Mouse (Mus musculus): ENCODE measurements around the gene Rpl27a.

The Rpl27a gene

DNA sequence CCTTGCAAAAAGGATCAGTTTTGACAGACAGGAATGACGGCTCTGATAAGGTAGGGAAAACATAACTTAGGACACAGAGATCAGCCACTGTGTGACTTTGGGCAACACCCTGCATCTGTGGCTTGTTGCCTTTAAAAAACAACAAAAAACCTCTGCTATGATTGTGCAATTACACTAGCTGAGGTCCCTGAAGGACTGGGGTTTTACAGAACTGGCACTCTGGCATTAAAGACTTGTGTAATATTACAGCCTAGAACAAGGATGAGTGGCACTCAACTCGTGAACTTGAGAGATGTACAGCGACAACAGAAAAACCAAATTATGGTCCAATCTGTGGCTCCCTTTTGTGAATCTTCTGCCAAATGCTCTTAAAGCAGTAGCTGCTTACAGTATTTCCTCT is 5.8 kb downstream of the Rpl27a start:
- no peak for DNase-seq (ENCODE audit: extremely low spot score, low read depth, low spot score)

DNA sequence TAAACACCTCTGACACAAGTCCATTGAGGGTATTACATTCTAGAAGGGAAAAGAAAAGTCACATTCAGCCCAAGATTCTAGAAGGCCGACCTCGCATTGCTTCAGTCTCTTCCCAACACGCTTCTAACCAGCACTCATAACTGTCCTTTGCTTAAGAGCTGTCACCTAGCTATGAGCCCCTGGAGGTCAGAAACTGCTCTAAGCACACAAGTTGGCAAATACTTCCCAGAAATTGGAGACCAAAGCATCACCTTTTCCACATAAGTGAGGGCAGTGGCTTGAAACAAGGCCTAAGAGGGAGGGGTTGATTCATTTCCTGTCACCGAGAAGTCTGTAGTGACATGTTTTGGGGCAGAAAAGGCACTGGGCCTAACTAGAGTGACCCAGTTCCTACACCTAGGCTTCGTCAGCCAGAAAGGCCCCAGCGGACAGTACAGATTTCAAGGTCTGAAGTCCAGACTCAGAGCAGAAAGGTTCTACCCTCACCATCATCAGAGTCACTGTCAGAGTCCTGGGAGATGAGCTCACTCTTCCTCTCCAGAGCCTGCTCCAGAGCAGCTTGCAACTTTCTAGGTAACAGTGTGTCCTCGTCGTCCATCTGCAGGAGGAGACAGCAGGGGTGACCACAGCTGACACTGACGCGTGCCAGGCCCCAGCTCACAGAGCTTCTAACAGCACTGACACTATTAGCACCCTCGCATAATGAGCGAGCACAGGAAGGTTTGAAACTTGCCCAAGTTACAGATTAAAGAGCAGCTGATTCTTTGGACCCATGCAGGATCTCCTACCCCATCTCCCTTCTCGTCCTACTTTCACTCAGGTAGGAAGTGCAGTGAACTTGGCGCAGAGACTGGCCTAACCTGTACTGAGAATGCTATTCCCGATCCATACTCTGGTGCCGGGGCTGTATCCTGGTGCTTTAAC is 7.1 kb downstream of the Rpl27a start:
- no peak for DNase-seq (ENCODE audit: extremely low spot score, low read depth, low spot score)

DNA sequence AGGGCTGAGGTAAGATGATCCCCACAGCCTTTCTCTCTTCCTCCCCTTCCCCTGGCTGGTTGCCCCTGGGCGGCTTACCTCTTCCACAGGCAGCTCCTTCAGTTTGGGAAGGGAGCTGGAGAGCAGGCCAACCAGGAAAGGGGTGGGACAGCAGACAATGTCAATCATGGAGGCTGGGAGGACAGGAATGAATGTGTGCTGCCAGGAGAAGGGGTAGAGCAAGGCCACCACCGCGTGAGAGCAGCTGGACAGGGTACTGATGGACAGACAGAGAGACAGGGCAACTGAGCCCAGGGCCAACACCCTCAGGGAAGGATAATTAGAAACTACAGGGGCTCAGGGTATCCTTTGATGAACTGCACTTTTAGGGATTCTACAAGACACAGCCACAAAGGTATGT is 8.6 kb downstream of the Rpl27a start:
- DNase-seq (ENCODE audit: extremely low spot score, low read depth, low spot score), result no peak

DNA sequence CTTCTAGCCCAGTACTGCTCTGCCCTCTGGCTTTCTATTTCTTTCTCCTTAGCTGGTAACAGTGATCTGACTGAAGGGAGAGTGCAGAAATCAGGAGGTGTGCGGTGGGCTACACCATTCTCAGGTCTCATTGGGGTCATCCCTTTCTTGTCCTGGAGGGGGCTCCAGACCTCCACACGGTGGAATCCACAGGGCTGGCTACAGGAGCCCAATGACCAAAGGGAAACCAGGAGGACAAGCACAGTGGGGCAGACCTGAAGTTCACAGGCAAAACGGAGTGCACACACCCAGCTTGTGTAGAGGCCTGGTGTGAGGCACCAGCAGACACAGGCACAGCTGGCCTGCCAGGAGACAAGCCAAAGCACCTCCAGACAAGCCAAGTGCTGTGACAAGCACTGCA is 9.4 kb downstream of the Rpl27a start:
- DNase-seq (ENCODE audit: extremely low spot score, low read depth, low spot score), result no peak

DNA sequence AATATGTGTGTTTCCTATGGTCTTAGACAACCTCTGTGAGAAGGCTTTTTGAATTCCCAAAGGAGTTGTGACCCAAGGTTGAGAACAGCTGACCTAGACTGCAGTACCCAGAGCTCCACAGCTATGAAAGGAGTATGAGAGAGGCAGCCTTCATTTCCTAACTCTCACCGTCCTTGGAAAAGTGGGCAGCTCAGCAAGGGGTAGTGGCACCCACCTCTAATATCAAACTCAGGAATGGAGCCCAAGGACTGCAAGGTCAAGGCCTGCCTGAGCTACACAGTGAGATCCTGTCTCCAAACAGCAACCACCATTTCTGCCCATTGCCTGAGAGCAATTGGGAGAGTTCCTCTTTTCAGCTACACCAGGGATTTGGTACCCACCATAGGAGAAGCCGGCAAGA is 10.8 kb downstream of the Rpl27a start:
- no peak for DNase-seq (ENCODE audit: extremely low spot score, low read depth, low spot score)

DNA sequence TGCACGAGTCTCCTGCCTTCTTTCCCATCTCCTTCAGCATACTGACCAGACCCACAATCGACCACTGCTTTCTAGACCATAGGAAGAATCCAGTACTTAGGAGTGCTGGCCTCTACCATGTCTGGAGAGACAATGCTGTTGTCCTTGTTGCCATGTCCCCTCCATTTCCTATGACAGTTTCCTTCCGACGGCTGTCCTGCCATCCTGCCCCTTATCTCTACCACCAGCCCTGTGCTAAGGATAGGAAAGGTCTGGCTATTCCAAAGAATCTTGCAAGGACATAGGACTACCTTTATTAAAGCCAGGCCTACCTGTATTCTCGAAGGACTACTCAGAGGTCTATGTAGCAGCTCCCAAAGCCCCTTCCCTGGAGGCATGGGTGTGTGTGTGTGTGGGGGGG is 12.6 kb downstream of the Rpl27a start:
- DNase-seq (ENCODE audit: extremely low spot score, low read depth, low spot score), result no peak

DNA sequence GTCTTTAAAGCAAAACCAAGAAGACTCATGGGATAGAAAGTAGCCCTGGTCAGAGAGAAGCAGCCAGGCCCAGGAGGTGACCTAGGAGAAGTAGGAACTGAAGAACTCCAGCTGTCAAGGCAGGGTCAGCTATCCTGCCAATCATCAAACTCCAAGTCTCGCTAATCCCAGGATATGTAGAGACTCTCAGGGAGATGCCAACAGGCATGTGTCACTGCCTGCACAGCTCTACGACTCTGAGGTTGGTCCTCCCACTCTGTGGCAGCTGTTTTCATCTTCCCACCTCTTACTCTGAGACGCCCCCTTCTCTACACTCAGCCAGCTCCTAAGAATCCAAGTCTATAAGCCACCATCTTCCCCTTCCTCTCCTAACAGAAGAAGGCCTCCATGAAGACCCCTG is 13.7 kb downstream of the Rpl27a start:
- no peak for DNase-seq (ENCODE audit: extremely low spot score, low read depth, low spot score)

DNA sequence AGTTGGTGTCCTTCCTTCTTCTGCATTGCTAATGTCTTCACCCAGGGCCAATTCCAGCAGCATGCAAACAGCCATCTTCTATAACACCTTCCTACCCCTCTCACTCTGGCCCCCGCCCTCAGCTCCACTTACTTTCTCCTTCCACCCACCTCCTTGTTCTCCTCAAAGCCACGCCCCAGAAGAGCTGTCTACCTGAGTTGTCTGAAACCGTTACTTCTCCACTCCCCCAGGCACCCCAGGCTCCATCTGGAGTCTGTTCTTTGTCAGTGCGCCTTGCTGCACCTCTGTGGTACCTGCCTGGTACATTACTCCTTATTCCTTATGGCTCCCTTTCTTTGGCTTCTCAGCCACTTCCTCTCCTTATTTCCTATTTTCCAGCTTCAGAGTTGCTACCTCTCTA is 14.2 kb downstream of the Rpl27a start:
- no peak for DNase-seq (ENCODE audit: extremely low spot score, low read depth, low spot score)

DNA sequence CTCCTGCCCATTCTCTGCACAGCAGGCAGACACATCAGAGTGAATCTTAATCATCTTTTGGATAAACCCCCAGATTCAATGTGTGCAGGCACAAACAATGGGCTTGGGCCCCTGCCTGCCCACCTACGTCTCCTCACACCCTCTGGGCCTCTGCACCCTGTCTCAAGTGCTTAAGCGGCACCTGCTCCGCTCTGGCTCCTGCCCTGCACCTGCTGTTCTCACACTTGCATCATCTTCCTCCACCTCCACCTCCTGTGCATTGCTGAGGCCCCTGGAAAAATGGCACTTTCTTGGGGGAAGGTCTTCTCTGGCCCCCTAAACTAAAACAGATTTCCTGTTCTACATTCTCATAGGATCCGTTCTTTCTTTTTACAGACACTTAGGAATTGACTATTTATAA is 14.9 kb downstream of the Rpl27a start:
- no peak for DNase-seq (ENCODE audit: extremely low spot score, low read depth, low spot score)

DNA sequence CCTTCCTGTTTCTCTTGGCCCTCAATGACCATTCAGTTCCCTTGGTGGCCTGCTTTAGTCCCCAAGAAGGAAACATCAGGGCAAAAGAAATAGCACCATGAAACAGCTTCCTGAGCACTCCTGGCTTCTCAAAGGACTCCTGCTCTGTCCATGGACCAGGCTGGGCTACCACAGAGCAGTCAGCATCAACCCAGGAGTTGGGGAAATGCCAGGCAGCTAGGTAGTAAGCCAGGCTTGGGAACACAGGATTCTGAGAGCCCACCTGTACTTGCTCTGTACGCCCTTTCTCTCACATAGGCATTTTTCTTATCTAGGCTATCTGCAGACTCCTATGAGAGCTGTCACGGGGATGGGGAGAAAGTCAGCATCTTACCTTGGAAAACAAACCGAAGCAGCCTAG is 16.0 kb downstream of the Rpl27a start:
- DNase-seq (ENCODE audit: extremely low spot score, low read depth, low spot score), result no peak

DNA sequence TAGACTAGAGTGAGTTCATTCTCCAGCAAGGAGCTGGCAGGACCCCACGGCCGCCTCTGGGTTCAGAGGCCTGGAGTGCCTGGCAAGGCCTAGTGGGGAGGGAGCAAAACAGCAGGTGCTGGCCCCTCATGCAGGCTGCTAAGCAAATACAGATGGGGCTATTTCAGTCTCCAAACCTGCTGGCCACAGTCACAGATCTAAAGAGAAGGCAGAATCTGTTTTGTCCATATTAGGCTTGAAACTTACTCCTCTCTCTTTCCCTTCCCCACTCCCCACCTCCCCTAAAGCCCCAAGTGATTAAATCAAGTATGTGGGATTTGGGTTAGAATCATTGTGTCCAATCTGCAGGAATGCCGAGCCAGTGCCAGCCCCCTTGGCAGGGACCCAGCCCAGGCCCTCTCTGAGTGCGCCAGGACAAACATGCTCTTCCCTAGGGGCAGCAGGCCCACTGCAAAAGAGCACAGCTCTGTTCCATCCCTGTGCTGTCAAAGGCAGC is 17.6 kb downstream of the Rpl27a start:
- DNase-seq (ENCODE audit: extremely low spot score, low read depth, low spot score), result no peak

DNA sequence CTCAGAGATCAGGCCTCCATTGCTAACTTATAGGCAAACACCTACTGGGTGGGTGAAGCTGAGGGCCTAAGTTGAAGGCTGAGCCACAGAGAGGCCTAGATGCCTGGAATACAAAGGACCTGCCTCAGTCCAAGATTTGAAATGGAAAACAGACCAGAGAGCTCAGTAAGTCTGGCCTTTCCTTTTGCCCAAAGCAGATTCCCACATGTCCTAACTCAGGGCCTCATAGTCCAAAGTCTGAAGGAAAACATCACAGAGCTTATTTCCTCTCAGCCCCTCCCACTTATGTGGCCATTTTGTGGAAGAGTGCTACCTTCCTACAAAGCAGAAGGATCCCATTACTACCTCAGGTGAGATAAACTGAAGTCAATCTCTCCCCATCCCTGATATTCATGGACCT is 22.0 kb downstream of the Rpl27a start:
- DNase-seq (ENCODE audit: extremely low spot score, low read depth, low spot score), result no peak

DNA sequence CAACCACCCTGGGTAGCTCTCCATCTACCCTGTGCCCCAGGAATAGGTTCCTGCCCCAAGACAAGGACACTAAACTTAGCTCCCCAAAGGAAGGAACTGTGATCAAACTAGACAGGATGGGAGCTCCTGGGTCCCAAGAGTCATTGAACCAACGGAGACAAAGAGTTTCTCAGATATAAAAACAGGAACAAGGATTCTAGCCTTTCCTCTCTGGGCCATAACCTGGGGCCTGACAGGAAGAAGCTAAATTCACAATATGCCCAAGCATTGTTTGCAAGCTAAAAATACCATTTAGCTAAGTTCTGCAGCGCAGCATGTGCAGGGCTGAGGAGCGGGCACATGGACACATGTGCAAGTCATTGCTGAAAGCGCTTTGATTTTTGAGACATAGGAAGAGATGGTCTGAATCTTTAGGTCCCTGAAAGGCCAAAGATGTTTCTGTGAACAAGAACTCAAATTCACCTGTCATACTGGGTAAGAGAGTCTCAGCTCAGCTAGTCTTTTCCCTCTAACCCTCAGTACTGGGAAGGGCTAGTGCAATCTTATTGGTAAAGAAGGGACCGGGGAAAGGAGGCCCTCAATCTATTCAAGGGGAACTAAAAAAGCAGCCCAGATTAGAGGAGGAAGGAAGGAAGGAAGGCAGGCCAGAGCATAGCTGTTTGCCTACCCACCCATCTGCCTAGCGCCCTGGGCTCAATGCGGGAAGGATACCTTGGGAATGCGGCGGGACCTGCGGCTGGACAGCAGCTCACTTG is 22.8 kb downstream of the Rpl27a start:
- no peak for DNase-seq (ENCODE audit: extremely low spot score, low read depth, low spot score)

DNA sequence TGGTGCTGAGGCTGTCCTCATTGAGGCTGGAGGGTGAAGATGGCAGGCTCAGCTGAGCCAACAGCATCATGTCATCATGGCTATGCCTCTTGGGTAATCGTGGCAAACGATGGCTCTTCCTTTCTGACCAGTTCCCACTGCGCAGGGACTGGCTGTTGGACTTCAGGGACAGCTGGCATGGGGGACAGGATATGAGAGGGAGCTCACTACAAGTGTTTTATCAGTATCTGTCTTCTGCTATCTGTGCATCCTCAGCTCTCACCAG is 23.3 kb downstream of the Rpl27a start:
- no peak for DNase-seq (ENCODE audit: extremely low spot score, low read depth, low spot score)

DNA sequence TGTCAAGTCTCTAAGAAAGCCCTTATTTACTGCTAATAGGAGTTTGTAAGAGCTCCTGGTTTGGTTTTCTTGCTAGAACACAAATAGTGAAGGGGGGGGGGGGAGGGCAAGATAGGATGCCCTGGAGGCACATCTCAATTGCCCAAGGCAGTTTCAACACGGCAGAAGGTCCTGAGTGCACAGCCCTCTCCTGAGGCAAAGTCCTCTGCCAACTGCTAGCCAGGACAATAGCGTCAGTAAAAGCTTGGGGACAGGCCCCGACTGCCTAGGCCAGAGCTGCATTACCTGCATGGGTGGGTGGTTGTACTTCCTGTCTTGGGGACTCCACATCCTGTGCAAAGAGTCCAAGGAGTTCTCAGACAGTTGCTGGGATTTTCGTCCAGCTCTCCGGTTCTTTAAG is 25.8 kb downstream of the Rpl27a start:
- no peak for DNase-seq (ENCODE audit: extremely low spot score, low read depth, low spot score)

DNA sequence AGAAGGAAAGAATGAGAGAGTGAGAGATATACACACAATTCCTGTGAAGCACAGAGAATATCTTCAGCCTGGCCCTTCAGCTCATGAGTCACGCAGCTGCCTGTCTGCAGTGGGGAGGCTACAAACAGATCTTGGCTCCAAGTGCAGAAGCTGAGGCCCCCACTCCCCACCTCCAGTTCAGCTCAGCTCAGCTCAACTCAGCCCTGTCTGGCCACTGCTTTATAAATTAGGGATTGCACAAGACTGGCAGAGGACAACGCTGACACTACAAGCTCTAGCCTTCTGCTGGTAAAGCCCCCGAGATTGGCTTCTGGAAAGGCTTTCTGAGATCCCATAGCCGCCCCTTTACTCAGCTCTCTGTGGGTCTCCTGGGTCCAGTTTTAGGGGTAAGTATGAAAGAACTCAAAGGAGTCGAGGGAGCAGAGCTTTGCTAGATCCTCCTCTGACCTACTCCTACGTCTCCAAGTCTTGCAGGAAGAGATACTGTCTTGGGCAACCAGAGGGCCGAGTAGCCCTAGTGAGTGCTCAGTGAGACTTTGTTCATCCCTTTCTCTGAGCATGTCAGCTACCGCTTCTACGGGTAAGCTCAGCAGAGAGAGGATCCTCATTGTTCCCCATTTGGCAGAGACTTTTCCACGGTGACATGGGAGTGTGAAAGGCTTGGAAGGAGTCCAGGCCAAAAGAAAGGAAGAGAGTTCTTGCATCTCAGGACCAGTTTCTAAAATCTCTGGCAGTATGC is 26.5 kb downstream of the Rpl27a start:
- DNase-seq (ENCODE audit: extremely low spot score, low read depth, low spot score), result no peak

DNA sequence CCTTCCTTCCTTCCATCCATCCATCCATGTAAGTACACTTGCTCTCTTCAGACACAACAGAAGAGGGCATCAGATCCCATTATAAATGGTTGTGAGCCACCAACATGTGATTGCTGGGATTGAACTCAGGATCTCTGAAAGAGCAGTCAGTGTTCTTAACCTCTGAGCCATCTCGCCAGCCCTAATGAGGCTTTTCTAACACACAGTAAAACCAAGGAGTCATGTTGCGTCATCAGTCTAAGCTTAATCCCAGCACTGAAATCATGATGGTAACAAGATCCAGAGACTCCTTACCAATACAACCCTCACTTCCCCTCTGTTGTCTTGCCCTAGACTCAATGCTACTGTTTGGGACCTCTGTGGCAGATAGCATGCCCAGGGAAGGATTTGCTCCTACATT is 27.2 kb downstream of the Rpl27a start:
- DNase-seq (ENCODE audit: extremely low spot score, low read depth, low spot score), result no peak

DNA sequence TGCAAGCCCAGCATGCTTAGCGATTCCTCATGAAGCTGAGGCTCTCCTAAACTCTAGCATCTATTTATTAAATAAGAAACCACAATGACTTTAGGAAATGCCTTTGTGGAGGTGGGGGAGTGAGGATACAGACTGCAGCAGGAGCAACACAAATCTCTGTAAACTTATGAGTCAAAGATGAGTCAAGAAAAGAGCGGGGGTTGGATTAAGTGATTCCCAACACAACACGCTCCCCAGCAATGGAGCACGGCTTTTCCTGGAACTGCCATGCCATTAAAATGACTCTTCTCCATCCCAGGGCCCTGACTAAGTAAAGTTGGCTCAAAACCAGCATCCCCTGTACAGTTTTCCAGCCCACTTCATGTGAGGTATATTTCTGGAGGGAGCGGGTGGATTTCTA is 27.8 kb downstream of the Rpl27a start:
- DNase-seq (ENCODE audit: extremely low spot score, low read depth, low spot score), result no peak

DNA sequence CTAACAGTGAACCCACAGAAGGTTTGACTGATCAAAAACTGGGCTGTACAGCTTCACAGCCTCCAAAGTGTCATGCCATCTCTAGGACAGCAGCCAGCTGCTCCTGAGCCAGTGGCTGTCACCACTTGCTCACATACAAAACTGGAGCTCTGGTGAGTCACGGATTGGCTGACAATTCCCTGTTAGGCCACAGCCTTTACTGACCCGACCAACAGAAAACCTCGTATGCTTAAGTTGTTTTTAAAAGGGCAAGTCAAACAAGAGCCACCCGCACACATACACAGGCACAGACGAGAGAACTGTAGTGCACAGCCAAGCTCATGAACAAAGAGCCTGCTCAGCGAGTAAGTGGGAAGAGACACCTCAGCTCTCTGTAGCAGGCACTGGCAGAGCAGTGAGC is 40.6 kb downstream of the Rpl27a start:
- DNase-seq (ENCODE audit: extremely low spot score, low read depth, low spot score), result no peak

DNA sequence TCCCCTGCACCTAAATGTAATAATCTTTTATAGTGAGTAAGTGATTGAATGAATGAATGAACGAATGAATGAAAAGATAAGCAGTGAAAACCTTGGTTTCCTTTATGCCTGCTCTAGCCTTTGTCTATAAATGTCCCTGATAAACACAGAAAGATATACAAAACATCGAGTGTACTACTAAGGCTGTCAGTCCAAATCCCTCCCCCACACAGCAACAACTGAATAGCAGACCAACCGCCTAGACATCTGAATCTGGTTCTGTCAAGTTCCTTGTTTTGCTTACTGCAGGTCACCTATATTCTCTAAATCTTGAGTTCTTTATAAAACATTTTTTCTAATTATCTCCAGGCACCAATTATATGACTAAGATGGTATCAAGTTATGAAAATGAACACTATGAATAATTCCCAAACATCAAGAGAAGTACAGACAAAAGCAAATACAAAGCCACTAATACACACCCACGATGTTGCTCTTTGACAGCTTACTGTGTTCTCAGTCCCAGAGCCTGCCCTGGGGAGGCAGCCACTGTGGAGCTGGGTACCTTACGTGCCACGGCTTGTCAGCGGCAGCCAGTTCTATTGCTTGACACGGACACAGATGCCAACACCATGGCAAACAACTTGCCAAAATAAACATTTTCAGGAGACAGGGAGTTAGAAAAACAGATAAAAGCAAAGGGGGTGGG is 42.7 kb downstream of the Rpl27a start:
- no peak for DNase-seq (ENCODE audit: extremely low spot score, low read depth, low spot score)

DNA sequence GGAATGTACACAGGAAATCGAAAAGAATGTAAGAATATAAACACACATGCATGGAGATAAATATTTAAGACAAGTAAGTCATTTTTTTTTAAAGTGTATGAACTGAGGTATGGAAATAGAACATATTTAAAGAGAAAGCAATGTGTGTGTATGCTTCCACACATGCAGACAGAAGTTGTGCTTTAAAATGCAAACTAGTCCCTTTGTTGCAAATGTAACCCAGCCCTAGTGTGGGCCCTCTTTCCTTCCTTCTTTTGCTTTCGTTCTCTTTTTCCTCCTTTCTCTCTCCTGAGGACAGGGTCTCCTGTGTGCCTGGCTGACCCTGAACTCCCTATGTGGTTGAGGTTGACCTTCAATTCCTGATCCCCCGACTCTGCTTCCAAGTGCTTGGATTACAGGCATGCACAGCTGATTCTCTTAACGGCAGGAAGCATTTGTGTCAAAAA is 43.2 kb downstream of the Rpl27a start:
- no peak for DNase-seq (ENCODE audit: extremely low spot score, low read depth, low spot score)
